Mouse (Mus musculus) B cell, adult 2 months (primary cell): ENCODE measurements around the gene C1qb.
A peak's percentile ranks its signal among the peaks of the same experiment; 100 is the strongest.

Experiments
- DNase-seq, 2 experiments: peaks; one replicate each; pipeline ENCODE4 v3.0.0; 2022

Gene C1qb

DNA sequence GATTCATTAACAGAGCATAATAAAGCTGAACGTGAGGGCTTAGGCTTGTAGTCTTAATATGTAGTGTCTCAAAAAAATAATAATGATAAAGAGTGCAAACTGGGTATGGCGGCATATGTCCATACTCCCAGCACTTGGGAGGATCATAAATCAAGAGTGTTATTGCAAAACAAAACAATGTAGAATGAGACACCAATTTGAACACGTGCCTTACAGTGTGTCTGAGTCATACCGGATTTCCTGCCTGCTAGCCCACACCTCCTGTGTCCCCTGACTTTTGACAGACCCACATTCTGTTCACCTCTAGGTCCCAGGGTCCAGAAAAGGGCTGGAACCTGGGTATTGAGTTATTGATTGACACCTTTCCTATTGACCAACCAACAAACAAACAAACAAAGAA, 44.0 kb downstream of the C1qb start:
- no peak for DNase-seq

- DNase-seq, result peak; percentile 59 to 67
Observed at GRCm38 (mm10) chr4:136841056-136841455, 44.9 kb downstream of the C1qb start.

DNA sequence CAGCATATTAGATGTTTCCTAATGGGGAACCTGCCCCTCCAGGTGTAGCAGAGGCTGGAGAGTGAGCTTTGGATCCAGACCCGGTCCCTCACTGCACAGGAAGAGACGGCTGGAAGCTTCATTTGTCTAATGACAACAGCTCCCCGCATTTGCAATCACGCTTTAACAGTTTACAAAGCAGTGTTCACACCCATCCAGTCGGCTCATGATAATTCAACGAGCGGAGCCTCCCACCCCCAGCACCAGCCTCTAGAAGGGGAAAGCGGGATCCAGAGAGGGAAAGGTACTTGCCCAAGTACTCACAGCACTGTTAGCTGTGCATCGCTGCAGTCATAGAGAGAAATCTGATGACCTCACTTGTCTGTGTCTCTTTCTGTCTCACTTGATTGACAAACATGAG, 47.5 kb downstream of the C1qb start:
- no peak for DNase-seq

DNA sequence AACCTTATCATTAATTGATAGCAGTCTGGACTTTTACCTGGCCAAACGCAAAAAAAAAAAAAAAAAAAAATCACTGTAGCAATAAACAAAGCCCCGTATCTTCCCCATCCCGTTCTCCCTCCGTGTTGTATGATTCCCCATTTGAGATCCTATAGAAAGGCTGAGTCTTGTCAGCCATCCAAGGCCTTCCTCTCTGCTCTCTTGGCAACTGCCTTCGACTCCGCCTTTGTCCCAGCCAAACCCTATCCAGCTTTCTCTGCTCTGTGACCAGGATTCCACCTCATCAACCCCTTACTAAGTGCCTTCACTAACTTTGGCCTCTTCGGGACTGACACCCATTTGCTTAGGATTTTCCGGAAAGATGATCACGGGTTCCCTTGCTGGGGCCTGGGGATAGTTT, 48.0 kb downstream of the C1qb start:
- no peak for DNase-seq

DNA sequence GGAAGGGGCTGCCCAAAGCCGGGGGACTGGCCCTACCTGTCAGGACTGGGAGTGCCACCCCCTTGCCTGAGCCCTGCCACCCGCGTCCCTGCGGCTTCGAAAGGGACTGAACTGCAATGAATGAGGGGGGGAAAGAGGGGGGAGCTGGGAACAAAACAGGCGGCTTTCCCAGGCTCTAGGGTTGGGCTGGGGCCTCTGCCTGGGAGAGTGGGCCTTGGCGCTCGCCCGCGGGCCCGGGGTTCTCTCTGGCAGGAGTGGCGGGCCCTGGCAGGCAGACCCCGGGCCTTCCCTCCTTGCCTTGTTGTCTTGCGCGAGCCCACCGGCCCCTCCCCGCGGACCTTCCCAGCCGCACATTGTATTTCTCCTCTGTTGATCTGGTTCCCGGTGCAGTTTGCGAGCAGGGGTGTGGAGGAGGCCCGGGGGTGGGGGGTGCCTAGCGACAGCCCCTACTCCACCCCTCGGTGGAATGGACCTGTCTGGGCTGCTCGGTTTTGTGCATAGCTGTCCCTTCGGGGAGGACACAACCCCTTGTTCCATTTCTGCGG, 49.5 kb downstream of the C1qb start:
- DNase-seq, result no peak

DNA sequence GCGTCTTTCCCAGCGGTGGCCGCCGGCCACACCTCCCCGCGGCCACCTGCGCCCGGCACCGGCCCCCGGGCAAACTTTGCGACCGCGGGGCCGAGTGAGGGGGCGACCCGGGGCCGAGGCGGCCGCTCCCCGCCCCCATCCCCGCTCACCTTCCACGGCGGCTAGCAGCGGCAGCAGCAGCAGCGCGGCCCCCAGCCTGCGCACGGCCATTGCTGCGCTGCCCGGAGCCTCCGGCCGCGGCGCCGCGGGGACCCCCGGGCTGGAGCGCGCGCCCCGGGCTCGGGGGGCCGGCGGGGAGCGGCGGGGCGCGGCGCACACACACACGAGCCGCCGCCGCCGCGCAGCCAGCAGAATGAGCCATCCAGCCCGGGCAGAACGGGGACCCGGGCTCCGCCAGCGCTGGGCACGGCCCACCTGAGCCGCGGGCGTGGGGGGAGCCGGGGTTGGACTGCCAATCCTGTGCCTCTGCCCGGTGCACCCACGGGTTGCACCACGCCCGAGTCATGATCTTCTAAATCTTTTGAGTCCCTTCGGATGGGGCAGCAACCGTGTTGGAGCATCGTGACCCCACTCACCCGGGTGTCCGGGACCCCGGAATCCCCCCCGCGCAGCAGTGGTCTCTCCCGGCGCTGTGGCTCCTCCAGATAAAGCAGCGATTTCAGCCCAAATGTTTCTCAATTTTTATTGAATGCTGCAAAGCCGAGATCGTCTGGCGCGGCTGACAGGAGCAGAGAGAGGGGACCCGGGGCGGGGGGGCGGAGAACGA, 50.2 kb downstream of the C1qb start, which contains the start of gene Ephb2:
Gene Ephb2 (minus strand): TSS at position 368 of the 766 bp plus-strand sequence.
- peak; percentile 18 to 27 for DNase-seq

DNA sequence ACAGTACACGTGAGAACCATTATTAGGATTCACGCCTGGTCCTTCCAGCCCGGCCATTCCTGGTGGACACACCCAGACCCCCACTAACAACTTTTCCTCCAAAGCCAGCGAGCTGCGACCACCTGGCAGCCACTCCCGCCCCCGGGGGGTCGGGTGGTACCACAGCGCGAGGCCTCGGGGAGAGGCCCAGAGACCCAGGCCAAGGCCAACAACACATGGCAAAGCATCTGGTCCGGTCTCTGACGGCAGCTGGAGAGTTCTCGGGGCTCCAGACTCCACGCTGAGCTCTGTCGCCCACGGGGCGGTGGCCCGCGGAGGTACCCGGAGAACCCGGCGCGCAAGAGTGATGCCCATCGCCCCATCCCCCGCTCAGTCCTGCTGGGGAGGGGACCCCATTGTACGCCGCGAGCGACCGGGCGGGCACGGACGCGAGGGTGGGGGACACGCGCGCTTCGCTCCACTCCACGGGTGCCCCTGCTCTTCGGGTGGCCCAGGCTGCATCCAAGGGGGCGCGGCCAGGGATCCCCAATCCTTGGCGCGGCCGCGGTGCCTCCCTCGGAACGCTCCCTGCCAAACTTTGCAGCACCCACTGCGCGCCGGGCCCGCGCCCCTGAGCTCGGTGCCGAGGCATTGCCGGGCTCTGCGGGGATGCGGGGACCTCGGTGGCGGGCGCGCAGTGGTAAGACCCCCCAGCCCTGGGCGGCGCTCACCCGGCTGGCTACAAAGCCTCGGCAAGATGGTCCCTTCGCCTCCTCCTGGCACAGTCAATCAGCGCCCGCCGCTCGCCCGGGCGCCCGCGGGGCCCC, 51.0 kb downstream of the C1qb start:
- DNase-seq, result no peak

- no peak for DNase-seq
Observed at GRCm38 (mm10) chr4:136834439-136834814, 51.6 kb downstream of the C1qb start.

DNA sequence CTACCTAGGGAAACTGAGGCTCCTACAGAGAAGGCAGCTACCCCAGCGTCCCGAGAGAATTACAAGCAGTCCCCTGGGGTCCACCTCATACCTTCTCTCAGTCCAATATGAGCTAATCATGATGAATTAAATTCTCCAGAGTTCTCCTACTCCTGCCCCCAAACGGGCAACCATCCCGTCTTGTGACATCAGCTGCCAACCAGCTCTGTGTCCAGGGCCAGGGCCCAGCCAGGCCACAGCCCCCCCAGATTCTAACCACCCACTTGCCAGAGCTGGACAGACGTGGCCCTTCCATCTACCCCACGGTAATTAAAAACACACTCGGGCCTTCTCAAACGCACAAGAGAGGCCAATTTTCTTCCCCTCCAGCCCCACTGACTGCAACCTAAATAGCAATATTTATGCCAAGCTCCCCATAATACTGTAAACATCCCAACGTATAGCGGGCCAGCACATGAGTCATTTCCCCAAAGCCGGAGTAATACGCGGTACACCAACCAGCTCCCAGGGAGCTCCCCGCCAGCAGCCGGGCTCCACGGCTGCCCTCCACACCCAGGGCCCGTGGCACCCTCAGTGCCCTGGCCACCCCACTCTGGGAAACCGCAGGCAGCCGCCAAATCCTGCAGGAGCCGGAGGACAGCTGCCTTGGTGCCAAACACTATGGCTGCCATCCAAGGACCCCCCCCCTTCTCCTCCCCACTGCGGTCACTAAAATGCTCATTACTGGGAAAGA, 52.2 kb downstream of the C1qb start:
- DNase-seq, result no peak

GRCm38 (mm10) chr4:136832559-136833232, 53.3 kb downstream of the C1qb start:
- peak; percentile 17 to 34 for DNase-seq

- no peak for DNase-seq
Observed at GRCm38 (mm10) chr4:136830272-136830823, 55.6 kb downstream of the C1qb start.
